Mouse (Mus musculus) adrenal gland, postnatal 36 days (tissue): ENCODE measurements at regions not wholly inside any gene's neighbourhood (a gene's known extent, or its start where the extent isn't known, plus 50 kb on each side); places are given as distances from the start of the nearest gene placed in this dataset.

ENCODE experiments used
- DNase-seq, 2 experiments: peaks; one replicate each; pipeline ENCODE4 v3.0.0; 2021; ENCODE audit warnings: mixed read lengths in 1 of 2

- DNase-seq, result no peak
Observed at GRCm38 (mm10) chr14:24731872-24732525, 245.1 kb downstream of the Rps24 start.

DNA sequence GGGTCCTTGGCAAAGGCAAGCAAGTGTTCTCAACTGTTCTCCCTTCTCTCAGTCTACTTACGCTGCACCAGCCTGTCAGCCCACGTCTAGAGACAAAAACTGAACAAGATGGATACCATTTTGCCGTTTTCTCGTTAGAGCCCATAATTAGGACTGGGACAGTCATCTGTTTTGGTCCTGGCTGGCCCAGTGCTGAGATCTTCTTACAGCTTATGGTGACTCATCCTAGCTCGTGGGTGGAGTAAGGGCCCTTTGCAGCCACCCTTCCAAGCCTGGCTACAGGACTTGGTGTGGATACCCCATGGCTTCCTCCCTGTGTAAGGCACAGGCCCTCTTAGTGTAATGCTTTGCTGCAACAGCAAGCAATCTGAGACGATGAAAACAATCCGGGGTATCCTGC is 246.4 kb downstream of the Rps24 start:
- no peak for DNase-seq

DNA sequence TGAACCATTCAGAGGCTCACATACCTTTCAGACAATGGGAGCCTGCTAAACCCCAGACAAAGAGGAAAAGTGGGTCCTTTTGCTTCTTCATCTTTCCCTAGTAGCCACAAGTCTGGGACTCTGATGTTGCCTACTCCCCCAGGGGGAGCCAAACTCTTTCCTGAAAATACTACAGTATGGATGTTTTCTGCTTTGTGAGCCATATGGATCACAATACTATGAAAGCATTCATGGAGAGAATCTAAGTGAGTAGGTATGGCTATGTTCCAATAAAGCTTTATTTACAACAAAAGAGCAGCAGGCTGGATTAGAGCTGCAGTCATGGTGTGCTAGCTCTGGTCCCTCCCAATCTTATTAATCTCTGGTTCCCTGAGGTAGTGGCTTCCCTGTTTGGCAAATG is 251.9 kb downstream of the Rps24 start:
- DNase-seq, result peak in 1 of 2 experiments; percentile 32

DNA sequence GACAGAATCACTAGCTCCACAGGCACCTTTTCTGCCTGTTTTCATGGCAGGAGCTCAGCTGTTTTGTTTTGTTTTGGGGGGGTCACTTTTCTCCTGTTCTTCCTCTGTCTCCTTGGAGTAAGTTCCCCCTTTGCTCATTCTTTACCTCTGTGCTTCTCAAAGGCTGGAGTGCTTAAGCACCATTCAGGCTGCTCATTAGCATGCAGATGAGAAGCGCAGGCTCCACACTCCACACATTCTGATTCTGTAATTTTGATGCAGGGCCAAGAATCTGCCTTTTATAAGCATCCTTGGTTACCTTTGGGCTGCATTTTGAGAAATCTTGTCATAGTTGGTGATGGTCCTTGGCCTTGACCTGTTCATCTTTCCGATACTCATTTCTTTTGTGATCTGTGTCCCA is 257.5 kb downstream of the Rps24 start:
- DNase-seq, result no peak

DNA sequence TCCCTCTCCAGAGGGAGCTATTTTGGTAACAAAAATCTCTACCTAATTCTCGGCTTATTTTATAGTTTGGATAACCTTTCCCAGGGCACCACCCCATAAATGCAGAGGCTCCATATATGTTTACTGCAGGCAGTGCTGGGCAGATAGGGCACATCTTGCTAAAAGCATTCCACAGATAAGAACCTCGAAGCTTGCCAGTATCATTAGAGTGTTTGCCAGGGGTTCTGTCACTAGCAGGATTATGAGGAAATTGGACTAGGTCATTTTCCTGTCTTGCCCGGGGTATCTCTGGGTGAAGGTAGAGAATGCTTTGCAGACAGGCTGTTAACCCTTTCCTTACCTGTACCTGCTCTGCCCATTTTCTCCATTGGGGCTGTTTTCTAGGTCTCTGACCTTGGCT is 258.8 kb downstream of the Rps24 start:
- DNase-seq, result peak; percentile 13 to 17

GRCm38 (mm10) chr14:24747471-24747795 is 260.5 kb downstream of the Rps24 start:
- DNase-seq, result no peak

DNA sequence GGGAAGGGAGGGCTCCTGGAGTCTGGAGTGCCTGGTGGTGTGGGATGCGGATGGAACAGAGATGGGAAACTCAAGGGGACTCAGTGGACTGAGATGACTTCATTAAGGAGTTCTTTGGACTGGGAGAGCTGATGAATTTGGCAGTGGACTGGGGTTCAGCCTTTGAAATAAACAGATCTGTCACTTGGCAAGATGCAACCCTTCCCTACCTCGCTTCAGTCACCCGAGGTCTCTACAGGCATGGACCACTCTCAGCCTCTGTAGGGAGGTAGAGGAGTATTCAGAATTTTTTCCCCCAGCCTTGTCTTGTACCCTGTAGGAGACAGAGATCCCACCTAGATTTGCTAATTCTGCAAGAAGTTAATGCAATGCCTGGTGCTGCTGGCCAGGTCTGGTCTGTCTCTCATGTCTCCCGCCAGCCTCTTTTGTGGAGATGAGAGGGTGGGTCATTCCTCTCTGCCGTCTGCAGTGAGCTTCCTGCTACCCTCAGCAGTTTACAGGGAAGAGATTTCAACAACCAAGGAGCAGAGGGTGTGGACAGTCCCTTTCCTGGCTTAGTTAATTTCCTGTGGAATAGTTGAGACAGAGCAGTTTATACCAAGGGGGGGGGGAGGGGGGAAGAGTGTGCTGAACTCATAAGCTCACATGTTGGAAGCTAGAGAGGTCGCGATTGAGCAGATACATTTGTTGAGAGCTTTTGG is 261.0 kb downstream of the Rps24 start:
- DNase-seq, result peak; percentile 10 to 42

- no peak for DNase-seq
Observed at GRCm38 (mm10) chr14:24748497-24748862, 261.6 kb downstream of the Rps24 start.

DNA sequence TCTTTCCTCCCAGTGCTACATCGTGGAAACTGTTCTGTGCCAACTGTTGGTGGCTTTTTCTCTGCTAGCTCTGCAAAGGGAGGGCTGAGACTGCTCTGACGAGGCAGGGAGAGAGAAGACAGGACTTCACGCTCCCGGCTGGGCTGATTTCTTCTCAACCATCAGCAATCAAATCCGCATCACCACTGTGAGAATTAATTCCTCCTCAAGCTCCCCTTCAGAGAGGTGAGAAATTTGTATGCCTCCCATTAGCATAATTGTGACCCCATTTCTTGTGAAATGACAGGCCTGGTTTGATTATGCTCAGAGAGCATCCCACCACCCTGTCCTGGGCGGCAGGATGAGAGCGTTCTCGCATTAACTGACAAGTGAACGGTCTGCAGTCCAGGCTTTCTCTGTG is 262.4 kb downstream of the Rps24 start:
- no peak for DNase-seq

- DNase-seq, result no peak
Observed at GRCm38 (mm10) chr14:24751227-24751626, 264.3 kb downstream of the Rps24 start.

DNA sequence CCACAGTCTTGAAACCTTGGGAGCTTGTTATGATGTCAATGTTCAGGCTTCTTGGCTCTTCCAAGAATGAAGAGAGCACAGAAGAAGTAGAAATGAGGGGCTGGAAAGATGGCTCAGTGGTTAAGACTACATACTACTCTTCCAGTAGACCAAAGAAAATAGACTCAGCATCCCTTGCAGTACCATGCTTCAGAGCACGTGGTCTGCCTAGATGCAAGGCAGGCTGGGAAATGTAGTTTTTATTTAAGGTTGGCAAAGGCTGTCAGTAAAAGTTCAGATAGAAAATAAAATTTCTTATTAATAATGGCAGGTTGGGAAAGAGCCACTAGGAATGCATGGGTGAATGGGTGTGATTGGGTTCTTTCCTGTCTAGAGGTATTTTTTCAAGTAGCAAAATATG is 267.8 kb downstream of the Rps24 start:
- no peak for DNase-seq

- DNase-seq, result no peak
Observed at GRCm38 (mm10) chr14:24755426-24756117, 268.6 kb downstream of the Rps24 start.

DNA sequence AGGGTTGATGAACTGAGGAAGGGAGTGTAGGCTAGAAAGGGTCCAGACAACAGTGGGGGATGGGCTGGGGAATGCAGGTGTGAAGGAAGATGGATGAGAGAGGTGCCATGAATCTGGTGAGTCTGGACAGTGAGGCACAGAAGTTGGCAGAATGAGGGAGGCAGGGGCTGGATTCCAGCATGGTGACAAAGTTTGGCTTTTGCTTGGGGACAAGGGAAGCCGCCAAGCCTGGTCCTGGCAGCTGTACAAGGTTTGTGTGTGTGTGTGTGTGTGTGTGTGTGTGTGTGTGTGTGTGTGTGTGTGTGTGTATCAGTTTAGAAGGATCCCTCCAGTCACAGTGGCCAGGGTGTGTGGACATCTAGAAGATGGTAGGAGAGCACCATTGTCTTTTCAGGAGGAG is 270.4 kb downstream of the Rps24 start:
- peak in 1 of 2 experiments; percentile 17 for DNase-seq

DNA sequence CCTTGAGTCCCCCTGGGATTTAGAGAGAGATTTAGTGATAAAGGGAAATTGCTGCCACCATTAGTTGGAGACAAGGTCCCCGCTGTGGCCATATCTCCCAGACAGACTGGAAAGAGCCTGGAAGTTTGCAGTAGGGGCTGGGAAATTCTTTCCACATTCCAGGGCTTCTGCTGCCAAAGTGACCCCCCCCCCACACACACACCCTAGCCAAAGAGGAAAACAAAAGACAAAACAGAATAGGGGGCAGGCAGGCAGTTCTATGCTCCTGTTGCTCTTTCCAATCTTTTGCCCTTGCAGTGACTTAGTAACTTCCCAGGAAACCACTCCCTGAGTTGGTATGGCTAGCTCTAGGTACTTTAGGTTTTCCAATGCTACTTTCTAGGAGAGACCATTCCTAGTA is 270.9 kb downstream of the Rps24 start:
- DNase-seq, result no peak

- no peak for DNase-seq
Observed at GRCm38 (mm10) chr14:24760926-24761325, 274.0 kb downstream of the Rps24 start.

DNA sequence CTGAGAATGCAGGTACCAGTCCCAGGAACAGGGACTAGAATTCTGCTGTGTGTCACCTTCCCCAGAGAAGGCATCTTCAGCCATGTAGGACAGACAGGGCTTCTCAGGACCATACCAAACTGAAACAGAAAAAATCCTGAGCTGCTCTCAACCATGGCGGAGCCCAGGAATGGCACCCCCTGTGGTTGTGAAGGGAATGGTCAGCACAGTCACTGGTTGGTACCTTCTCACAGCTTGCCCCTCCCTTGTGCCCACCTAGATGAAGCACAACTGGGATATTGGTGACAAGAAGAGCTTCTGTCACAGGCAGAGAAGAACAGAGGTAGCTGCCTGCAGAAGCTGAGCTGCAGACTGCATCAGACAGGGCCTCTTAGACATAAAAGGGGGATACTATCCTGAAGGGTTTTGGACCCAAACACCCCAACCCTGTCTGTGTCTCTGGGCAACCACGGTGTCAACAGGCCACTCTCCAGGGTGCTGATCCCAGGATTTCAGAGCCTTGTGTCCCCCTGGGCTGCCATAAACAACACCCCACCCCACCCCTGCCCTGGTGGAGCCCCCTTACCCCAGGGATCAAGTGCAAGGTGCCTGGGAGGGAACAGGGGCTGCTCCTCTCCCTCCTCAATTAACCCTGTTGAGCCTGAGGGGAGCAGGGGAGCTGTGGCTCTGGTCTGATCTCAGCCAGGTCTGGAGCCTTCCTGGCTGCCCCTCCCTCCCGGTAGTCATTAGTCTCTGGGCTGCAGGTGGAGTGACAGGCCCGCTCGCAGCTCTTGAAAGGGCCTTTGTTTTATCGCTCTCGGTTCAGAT is 275.7 kb downstream of the Rps24 start:
- no peak for DNase-seq

GRCm38 (mm10) chr14:24763275-24763812 is 276.4 kb downstream of the Rps24 start:
- no peak for DNase-seq

GRCm38 (mm10) chr14:24763845-24764244 is 276.9 kb downstream of the Rps24 start:
- no peak for DNase-seq

GRCm38 (mm10) chr14:24766260-24766659 is 279.3 kb downstream of the Rps24 start:
- no peak for DNase-seq

GRCm38 (mm10) chr14:24766690-24767089 is 279.8 kb downstream of the Rps24 start:
- DNase-seq, result no peak

- DNase-seq, result no peak
Observed at GRCm38 (mm10) chr14:24767316-24767715, 280.4 kb downstream of the Rps24 start.

GRCm38 (mm10) chr14:24767964-24768363 is 281.0 kb downstream of the Rps24 start:
- DNase-seq, result no peak

DNA sequence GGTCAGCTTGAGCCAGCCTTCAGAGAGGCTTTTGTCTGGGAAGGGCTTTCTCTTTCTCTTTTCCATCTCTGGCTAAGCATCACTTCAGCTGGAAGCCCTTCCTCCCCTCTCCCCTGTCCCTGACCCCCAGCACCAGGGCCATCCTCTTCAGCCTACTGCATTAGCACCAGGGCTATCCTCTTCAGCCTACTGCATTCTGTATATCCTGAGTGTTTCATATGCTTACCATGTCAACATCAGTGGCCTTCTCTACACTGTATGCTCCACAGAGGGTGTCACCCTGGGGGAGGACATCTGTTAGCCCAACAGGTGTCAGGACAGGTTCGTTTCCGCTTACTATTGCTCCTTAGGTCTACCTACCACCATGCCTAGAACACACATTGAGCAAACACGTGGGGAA is 282.5 kb downstream of the Rps24 start:
- no peak for DNase-seq
